Mouse (Mus musculus): Measurements from ENCODE around the gene Dnhd1. TPM values are rescaled to one million over a fixed set of nuclear protein-coding genes. Genes with fewer than 3 reads are reported as not detected.
A peak's percentile ranks its signal among the peaks of the same experiment; 100 is the strongest.

The Dnhd1 gene
- 1.0 and 1.3 TPM in 2 replicates for polyA plus RNA-seq (2015; fragmentation: Nextera tagmentation; extraction: Ambion mirVana)

GRCm38 (mm10) chr7:105650639-105651435 is at the start of gene Dnhd1:
Gene Dnhd1 (plus strand): TSS chr7:105650827.
- Histone ChIP-seq H3K27ac (ENCODE audit: low read length) (no peak within 1 kb of the TSS; the same call in 1 of the 2 replicates), H3K9me3 (ENCODE audit: control insufficient read depth, low read length) (no peaks in the 10 kb centered on the region), H3K36me3 (ENCODE audit: control insufficient read depth, insufficient read depth) (no peaks in the 10 kb centered on the region), H3K9ac (replicated peaks; ENCODE audit: low read depth, low read length) (peak within 1 kb of the TSS; percentile 45), H3K4me2 (ENCODE audit: low read length) (peak within 1 kb of the TSS; percentile 66), H3K27me3 (replicated peaks; ENCODE audit: control insufficient read depth, insufficient read depth, low read length) (no peaks in the 10 kb centered on the region), H3K4me3 (replicated peaks; ENCODE audit: low read length) (peak within 1 kb of the TSS; percentile 43), H3K4me1 (replicated peaks; ENCODE audit: control insufficient read depth, insufficient read depth, low read length) (peaks cover 8% of the 10 kb centered on the region)
- WGBS, result 2% methylated on average over 17 of the region's 17 CpGs
- peak; percentile 92 for ATAC-seq

- Histone ChIP-seq H3K4me1 (replicated peaks; ENCODE audit: control insufficient read depth, insufficient read depth, low read length) (no peaks in the 10 kb centered on the region), H3K4me3 (replicated peaks; ENCODE audit: low read length) (no peak overlapping the region), H3K9ac (replicated peaks; ENCODE audit: low read depth, low read length) (no peak overlapping the region), H3K27me3 (replicated peaks; ENCODE audit: control insufficient read depth, insufficient read depth, low read length) (no peaks in the 10 kb centered on the region), H3K27ac (ENCODE audit: low read length) (no peak overlapping the region), H3K9me3 (ENCODE audit: control insufficient read depth, low read length) (no peaks in the 10 kb centered on the region), H3K36me3 (ENCODE audit: control insufficient read depth, insufficient read depth) (no peaks in the 10 kb centered on the region), H3K4me2 (ENCODE audit: low read length) (no peak overlapping the region)
- WGBS, result 38% methylated on average over 9 of the region's 9 CpGs
- peak; percentile 54; the same call in 1 of the 2 replicates for ATAC-seq
Measured at GRCm38 (mm10) chr7:105602860-105603623, 47.6 kb upstream of the Dnhd1 start.

- H3K27me3 ChIP-seq (replicated peaks; ENCODE audit: control insufficient read depth, insufficient read depth, low read length), result no peaks in the 10 kb centered on the region
- no peaks in the 10 kb centered on the region for H3K4me1 ChIP-seq (replicated peaks; ENCODE audit: control insufficient read depth, insufficient read depth, low read length)
- no peak overlapping the region for H3K4me2 ChIP-seq (ENCODE audit: low read length)
- H3K36me3 ChIP-seq (ENCODE audit: control insufficient read depth, insufficient read depth), result peaks cover 35% of the 10 kb centered on the region
- no peak overlapping the region for H3K4me3 ChIP-seq (replicated peaks; ENCODE audit: low read length)
- H3K9me3 ChIP-seq (ENCODE audit: control insufficient read depth, low read length), result no peaks in the 10 kb centered on the region
- ATAC-seq, result no peak
- H3K9ac ChIP-seq (replicated peaks; ENCODE audit: low read depth, low read length), result no peak overlapping the region
- WGBS, result 87% methylated on average over 3 of the region's 3 CpGs
- H3K27ac ChIP-seq (ENCODE audit: low read length), result no peak overlapping the region
Measured at GRCm38 (mm10) chr7:105608467-105608866, 42.2 kb upstream of the Dnhd1 start.

GRCm38 (mm10) chr7:105611767-105612166 is 38.9 kb upstream of the Dnhd1 start:
- ATAC-seq, result no peak
- Histone ChIP-seq H3K27ac (ENCODE audit: low read length) (no peak overlapping the region), H3K4me2 (ENCODE audit: low read length) (no peak overlapping the region), H3K9me3 (ENCODE audit: control insufficient read depth, low read length) (no peaks in the 10 kb centered on the region), H3K4me1 (replicated peaks; ENCODE audit: control insufficient read depth, insufficient read depth, low read length) (no peaks in the 10 kb centered on the region), H3K4me3 (replicated peaks; ENCODE audit: low read length) (no peak overlapping the region), H3K27me3 (replicated peaks; ENCODE audit: control insufficient read depth, insufficient read depth, low read length) (no peaks in the 10 kb centered on the region), H3K9ac (replicated peaks; ENCODE audit: low read depth, low read length) (no peak overlapping the region), H3K36me3 (ENCODE audit: control insufficient read depth, insufficient read depth) (peaks cover 51% of the 10 kb centered on the region)
- 85% methylated on average over 1 of the region's 1 CpGs for WGBS

- H3K9me3 ChIP-seq (ENCODE audit: control insufficient read depth, low read length), result no peaks in the 10 kb centered on the region
- H3K27ac ChIP-seq (ENCODE audit: low read length), result no peak overlapping the region
- H3K27me3 ChIP-seq (replicated peaks; ENCODE audit: control insufficient read depth, insufficient read depth, low read length), result no peaks in the 10 kb centered on the region
- no peaks in the 10 kb centered on the region for H3K4me1 ChIP-seq (replicated peaks; ENCODE audit: control insufficient read depth, insufficient read depth, low read length)
- ATAC-seq, result no peak
- WGBS, result 89% methylated on average over 1 of the region's 1 CpGs
- no peak overlapping the region for H3K4me2 ChIP-seq (ENCODE audit: low read length)
- peaks cover 59% of the 10 kb centered on the region for H3K36me3 ChIP-seq (ENCODE audit: control insufficient read depth, insufficient read depth)
- H3K9ac ChIP-seq (replicated peaks; ENCODE audit: low read depth, low read length), result no peak overlapping the region
- H3K4me3 ChIP-seq (replicated peaks; ENCODE audit: low read length), result no peak overlapping the region
Measured at GRCm38 (mm10) chr7:105614400-105614799, 36.2 kb upstream of the Dnhd1 start.

GRCm38 (mm10) chr7:105615720-105616119 is 34.9 kb upstream of the Dnhd1 start:
- H3K27me3 ChIP-seq (replicated peaks; ENCODE audit: control insufficient read depth, insufficient read depth, low read length), result no peaks in the 10 kb centered on the region
- H3K4me1 ChIP-seq (replicated peaks; ENCODE audit: control insufficient read depth, insufficient read depth, low read length), result no peaks in the 10 kb centered on the region
- no peak overlapping the region for H3K4me2 ChIP-seq (ENCODE audit: low read length)
- WGBS, result 75% methylated on average over 1 of the region's 1 CpGs
- peaks cover 50% of the 10 kb centered on the region for H3K36me3 ChIP-seq (ENCODE audit: control insufficient read depth, insufficient read depth)
- H3K4me3 ChIP-seq (replicated peaks; ENCODE audit: low read length), result no peak overlapping the region
- no peaks in the 10 kb centered on the region for H3K9me3 ChIP-seq (ENCODE audit: control insufficient read depth, low read length)
- H3K27ac ChIP-seq (ENCODE audit: low read length), result no peak overlapping the region
- ATAC-seq, result no peak
- no peak overlapping the region for H3K9ac ChIP-seq (replicated peaks; ENCODE audit: low read depth, low read length)

- H3K4me2 ChIP-seq (ENCODE audit: low read length), result no peak overlapping the region
- 92% methylated on average over 6 of the region's 6 CpGs for WGBS
- peaks cover 42% of the 10 kb centered on the region for H3K36me3 ChIP-seq (ENCODE audit: control insufficient read depth, insufficient read depth)
- H3K9me3 ChIP-seq (ENCODE audit: control insufficient read depth, low read length), result no peaks in the 10 kb centered on the region
- H3K27ac ChIP-seq (ENCODE audit: low read length), result no peak overlapping the region
- no peak overlapping the region for H3K4me3 ChIP-seq (replicated peaks; ENCODE audit: low read length)
- no peak for ATAC-seq
- no peaks in the 10 kb centered on the region for H3K4me1 ChIP-seq (replicated peaks; ENCODE audit: control insufficient read depth, insufficient read depth, low read length)
- no peaks in the 10 kb centered on the region for H3K27me3 ChIP-seq (replicated peaks; ENCODE audit: control insufficient read depth, insufficient read depth, low read length)
- no peak overlapping the region for H3K9ac ChIP-seq (replicated peaks; ENCODE audit: low read depth, low read length)
Measured at GRCm38 (mm10) chr7:105616561-105616960, 34.1 kb upstream of the Dnhd1 start.

- ATAC-seq, result no peak
- Histone ChIP-seq H3K27ac (ENCODE audit: low read length) (no peak overlapping the region), H3K36me3 (ENCODE audit: control insufficient read depth, insufficient read depth) (peaks cover 33% of the 10 kb centered on the region), H3K4me1 (replicated peaks; ENCODE audit: control insufficient read depth, insufficient read depth, low read length) (no peaks in the 10 kb centered on the region), H3K27me3 (replicated peaks; ENCODE audit: control insufficient read depth, insufficient read depth, low read length) (no peaks in the 10 kb centered on the region), H3K4me3 (replicated peaks; ENCODE audit: low read length) (no peak overlapping the region), H3K9me3 (ENCODE audit: control insufficient read depth, low read length) (no peaks in the 10 kb centered on the region), H3K9ac (replicated peaks; ENCODE audit: low read depth, low read length) (no peak overlapping the region), H3K4me2 (ENCODE audit: low read length) (no peak overlapping the region)
- WGBS, result 95% methylated on average over 22 of the region's 22 CpGs
Measured at GRCm38 (mm10) chr7:105617810-105618209, 32.8 kb upstream of the Dnhd1 start.

GRCm38 (mm10) chr7:105619701-105620100 is 30.9 kb upstream of the Dnhd1 start:
- no peak for ATAC-seq
- peaks cover 27% of the 10 kb centered on the region for H3K36me3 ChIP-seq (ENCODE audit: control insufficient read depth, insufficient read depth)
- H3K9ac ChIP-seq (replicated peaks; ENCODE audit: low read depth, low read length), result no peak overlapping the region

More at GRCm38 (mm10) chr7:105619701-105620100, 30.9 kb upstream of the Dnhd1 start:
- Histone ChIP-seq H3K4me1 (replicated peaks; ENCODE audit: control insufficient read depth, insufficient read depth, low read length) (no peaks in the 10 kb centered on the region), H3K4me2 (ENCODE audit: low read length) (no peak overlapping the region), H3K27ac (ENCODE audit: low read length) (no peak overlapping the region), H3K27me3 (replicated peaks; ENCODE audit: control insufficient read depth, insufficient read depth, low read length) (no peaks in the 10 kb centered on the region), H3K4me3 (replicated peaks; ENCODE audit: low read length) (no peak overlapping the region), H3K9me3 (ENCODE audit: control insufficient read depth, low read length) (no peaks in the 10 kb centered on the region)
- 80% methylated on average over 3 of the region's 3 CpGs for WGBS

Measured in forebrain, embryonic 16.5 days (tissue).